Mouse (Mus musculus) testis, adult 2 months (tissue): ENCODE results near the gene Usp12.

Experiments
- CTCF ChIP-seq: fragments of 200-500 bp; IDR thresholded peaks from 2 replicates; pipeline ENCODE4 v1.5.1; 2012; ENCODE audit warnings: low read depth, mild to moderate bottlenecking, inconsistent platforms, low read length, moderate library complexity; ENCODE audit not compliant: control insufficient read depth, insufficient read depth, insufficient replicate concordance
- POLR2A ChIP-seq: fragments of 200-500 bp; IDR thresholded peaks from 2 replicates; pipeline ENCODE4 v1.6.1; 2012; ENCODE audit warnings: low read depth, mild to moderate bottlenecking, inconsistent platforms, low read length, moderate library complexity; ENCODE audit not compliant: control insufficient read depth

DNA sequence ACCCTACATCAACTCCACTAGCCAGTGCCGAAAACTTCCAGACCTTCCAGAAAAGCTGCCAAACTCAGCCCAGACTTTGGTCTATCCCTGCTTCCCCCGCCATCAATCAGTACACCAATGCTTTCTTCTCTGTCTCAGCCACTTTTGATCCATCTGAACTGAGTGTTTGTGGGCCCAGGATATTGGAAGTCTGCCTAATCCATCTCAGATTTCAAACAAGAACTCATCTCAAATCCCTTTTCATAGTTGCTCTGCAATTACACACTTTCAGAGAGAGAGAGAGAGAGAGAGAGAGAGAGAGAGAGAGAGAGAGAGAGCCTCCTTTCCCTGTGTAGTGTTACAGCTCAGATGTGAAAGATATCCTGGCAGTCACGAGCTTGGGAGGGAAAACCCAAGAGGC is 85.4 kb downstream of the Usp12 start:
- no peak for TF ChIP-seq POLR2A
- no peak for TF ChIP-seq CTCF
